Mouse (Mus musculus) megakaryocyte, adult 5-6 weeks (primary cell): ENCODE results near the gene Gnpnat1. TPM values are rescaled to one million over a fixed set of nuclear protein-coding genes. Genes with fewer than 3 reads are reported as not detected.

Experiments used
- total RNA-seq, 2 experiments: library from RNA; stranded (forward) in 1 of 2; stranded (reverse) in 1 of 2; fragments of 153-499, 151-499 nt in 1 of 2; fragments of 221-1000, 200-1000 nt in 1 of 2; gene quantifications; 2 replicates each; pipeline versions ENCODE4 v1.2.3 to v1.2.4; 2015 to 2017

The Gnpnat1 gene
- total RNA-seq, 2 experiments from 2014 or later: 12.1 to 15.5 TPM

Other genes with a start within 250 kb of the Gnpnat1 start
- 3.1 and 3.9 TPM in 2 replicates for gene Gpr137c, start 185.2 kb downstream of the Gnpnat1 start, total RNA-seq (2015)
- 2.1 and 3.4 TPM in 2 replicates for gene Gpr137c, start 185.2 kb downstream of the Gnpnat1 start, total RNA-seq (2017)
- gene Txndc16, start 184.6 kb downstream of the Gnpnat1 start, total RNA-seq (2015): 25.5 and 28.0 TPM in 2 replicates
- gene Txndc16, start 184.6 kb downstream of the Gnpnat1 start, total RNA-seq (2017): 47.1 and 48.1 TPM in 2 replicates
- gene Ero1l, start 86.1 kb downstream of the Gnpnat1 start, total RNA-seq (2015): 72.1 and 75.6 TPM in 2 replicates
- 43.2 and 80.7 TPM in 2 replicates for gene Ero1l, start 86.1 kb downstream of the Gnpnat1 start, total RNA-seq (2017)
- 120 and 126 TPM in 2 replicates for gene Psmc6, start 75.1 kb downstream of the Gnpnat1 start, total RNA-seq (2015)
- gene Psmc6, start 75.1 kb downstream of the Gnpnat1 start, total RNA-seq (2017): 140 and 144 TPM in 2 replicates
- gene Styx, start 53.8 kb downstream of the Gnpnat1 start, total RNA-seq (2015): 22.0 and 23.7 TPM in 2 replicates
- gene Styx, start 53.8 kb downstream of the Gnpnat1 start, total RNA-seq (2017): 13.1 and 14.1 TPM in 2 replicates
- not detected in 2 replicates for gene Fermt2, start 125.2 kb upstream of the Gnpnat1 start, total RNA-seq (2015)
- gene Fermt2, start 125.2 kb upstream of the Gnpnat1 start, total RNA-seq (2017): not detected in 2 replicates